Mouse (Mus musculus) kidney, embryonic 14.5 days (tissue): ENCODE data around the gene Tmem269. TPM values are rescaled to one million over a fixed set of nuclear protein-coding genes. Genes with fewer than 3 reads are reported as not detected.

Source experiments
- ATAC-seq: fragments of 200-750 bp; cut with Nextera tagmentation; 2 replicates; pipeline ENCODE4 v1.8.0; 2017; ENCODE audit warnings: moderate number of reproducible peaks, mild to moderate bottlenecking, moderate TSS enrichment, moderate library complexity; ENCODE audit not compliant: low FRiP score, low TSS enrichment
- H3K27ac ChIP-seq: fragments of 300-500 bp; sonication (generic); 2 replicates; pipeline ENCODE4 v1.5.1; 2014; ENCODE audit warnings: low read depth, mild to moderate bottlenecking, low read length, moderate library complexity, mixed read lengths
- H3K27me3 ChIP-seq: fragments of 300-500 bp; sonication (generic); 2 replicates; pipeline ENCODE4 v1.6.1; 2014; ENCODE audit warnings: mild to moderate bottlenecking, low read length; ENCODE audit not compliant: control insufficient read depth, insufficient read depth
- H3K36me3 ChIP-seq: fragments of 300-500 bp; sonication (generic); 2 replicates; pipeline ENCODE4 v1.6.1; 2014; ENCODE audit warnings: low read length, mixed read lengths; ENCODE audit not compliant: control insufficient read depth, insufficient read depth
- H3K4me1 ChIP-seq: fragments of 300-500 bp; sonication (generic); 2 replicates; pipeline ENCODE4 v1.6.1; 2014; ENCODE audit warnings: low read length, mixed read lengths; ENCODE audit not compliant: control insufficient read depth, insufficient read depth
- H3K4me2 ChIP-seq: fragments of 300-500 bp; sonication (generic); replicated peaks from 2 replicates; pipeline ENCODE4 v1.6.1; 2014; ENCODE audit warnings: low read depth, mild to moderate bottlenecking, low read length
- H3K4me3 ChIP-seq: fragments of 300-500 bp; sonication (generic); 2 replicates; pipeline ENCODE4 v1.5.1; 2014; ENCODE audit warnings: mild to moderate bottlenecking, low read length
- H3K9ac ChIP-seq: fragments of 300-500 bp; sonication (generic); 2 replicates; pipeline ENCODE4 v1.6.1; 2014; ENCODE audit warnings: low read depth, mild to moderate bottlenecking, low read length, moderate library complexity
- H3K9me3 ChIP-seq: fragments of 300-500 bp; sonication (generic); 2 replicates; pipeline ENCODE4 v1.6.1; 2016; ENCODE audit warnings: low read length; ENCODE audit not compliant: control insufficient read depth
- WGBS: fragments of 180-500 bp; shearing (Covaris S2); extraction: QIAGEN DNeasy Blood & Tissue Kit; methylation state at CpG from one replicate; pipeline ENCODE4 v1.1.7; 2014; 5-methylcytosine and 5-hydroxymethylcytosine counted together
- polyA plus RNA-seq: library from polyadenylated mRNA; unstranded; fragments of >200 nt; fragmentation: Nextera tagmentation; extraction: Ambion mirVana; gene quantifications from 2 replicates; pipeline ENCODE4 v1.2.1, GENCODE M21; 2014

The Tmem269 gene
- polyA plus RNA-seq, 1 experiment from 2014 or later = not detected

- no peaks in the 10 kb centered on the region for H3K36me3 ChIP-seq
- no peaks in the 10 kb centered on the region for H3K27me3 ChIP-seq
- no peak overlapping the region for H3K9ac ChIP-seq
- H3K4me1 ChIP-seq = no peaks in the 10 kb centered on the region
- no peak overlapping the region for H3K4me2 ChIP-seq
- no peak overlapping the region for H3K27ac ChIP-seq
- WGBS = 66% methylated on average over 3 of the region's 3 CpGs
- no peak overlapping the region for H3K4me3 ChIP-seq
- no peaks in the 10 kb centered on the region for H3K9me3 ChIP-seq
- no peak for ATAC-seq
Measured at GRCm38 (mm10) chr4:119191273-119191672, 26.7 kb downstream of the Tmem269 start.

GRCm38 (mm10) chr4:119190618-119191017 lies 27.4 kb downstream of the Tmem269 start:
- no peaks in the 10 kb centered on the region for H3K27me3 ChIP-seq
- no peak for ATAC-seq
- no peak overlapping the region for H3K27ac ChIP-seq
- no peak overlapping the region for H3K9ac ChIP-seq
- 85% methylated on average over 8 of the region's 8 CpGs for WGBS
- H3K4me1 ChIP-seq = no peaks in the 10 kb centered on the region
- H3K4me3 ChIP-seq = no peak overlapping the region
- H3K9me3 ChIP-seq = no peaks in the 10 kb centered on the region
- H3K4me2 ChIP-seq = no peak overlapping the region
- H3K36me3 ChIP-seq = no peaks in the 10 kb centered on the region

- no peaks in the 10 kb centered on the region for H3K36me3 ChIP-seq
- no peak within 1 kb of the TSS for H3K4me3 ChIP-seq
- 71% methylated on average over 6 of the region's 6 CpGs for WGBS
- no peaks in the 10 kb centered on the region for H3K4me1 ChIP-seq
- H3K9ac ChIP-seq = no peak within 1 kb of the TSS
- no peak for ATAC-seq
- H3K4me2 ChIP-seq = no peak within 1 kb of the TSS
- H3K9me3 ChIP-seq = no peaks in the 10 kb centered on the region
- H3K27me3 ChIP-seq = no peaks in the 10 kb centered on the region
- no peak within 1 kb of the TSS for H3K27ac ChIP-seq
Measured at GRCm38 (mm10) chr4:119189864-119190263, 28.2 kb downstream of the Tmem269 start, which contains the start of gene Ermap. Gene Ermap (minus strand): TSS chr4:119190011.

- H3K4me1 ChIP-seq = no peaks in the 10 kb centered on the region
- H3K4me3 ChIP-seq = no peak overlapping the region
- H3K27me3 ChIP-seq = no peaks in the 10 kb centered on the region
- no peaks in the 10 kb centered on the region for H3K36me3 ChIP-seq
- H3K9me3 ChIP-seq = no peaks in the 10 kb centered on the region
- no peak overlapping the region for H3K9ac ChIP-seq
- no peak overlapping the region for H3K4me2 ChIP-seq
- no peak overlapping the region for H3K27ac ChIP-seq
- no peak for ATAC-seq
- WGBS = 84% methylated on average over 6 of the region's 6 CpGs
Measured at GRCm38 (mm10) chr4:119189392-119189791, 28.6 kb downstream of the Tmem269 start.

GRCm38 (mm10) chr4:119188060-119188785 lies 29.8 kb downstream of the Tmem269 start:
- WGBS = 45% methylated on average over 11 of the region's 11 CpGs
- ATAC-seq = no peak
- H3K4me3 ChIP-seq = no peak overlapping the region

GRCm38 (mm10) chr4:119185771-119186170 lies 32.2 kb downstream of the Tmem269 start:
- no peak for ATAC-seq
- Histone ChIP-seq H3K27ac (no peak overlapping the region), H3K4me3 (no peak overlapping the region), H3K4me2 (no peak overlapping the region), H3K9me3 (no peaks in the 10 kb centered on the region), H3K4me1 (no peaks in the 10 kb centered on the region), H3K36me3 (no peaks in the 10 kb centered on the region), H3K9ac (no peak overlapping the region), H3K27me3 (no peaks in the 10 kb centered on the region)
- WGBS = 83% methylated on average over 4 of the region's 4 CpGs

More at GRCm38 (mm10) chr4:119188060-119188785, 29.8 kb downstream of the Tmem269 start:
- H3K36me3 ChIP-seq = no peaks in the 10 kb centered on the region
- H3K9me3 ChIP-seq = no peaks in the 10 kb centered on the region
- no peak overlapping the region for H3K9ac ChIP-seq
- H3K27me3 ChIP-seq = no peaks in the 10 kb centered on the region
- no peak overlapping the region for H3K4me2 ChIP-seq
- no peaks in the 10 kb centered on the region for H3K4me1 ChIP-seq
- H3K27ac ChIP-seq = no peak overlapping the region

GRCm38 (mm10) chr4:119183525-119183924 lies 34.5 kb downstream of the Tmem269 start:
- Histone ChIP-seq H3K9me3 (no peaks in the 10 kb centered on the region), H3K9ac (no peak overlapping the region), H3K27ac (no peak overlapping the region), H3K36me3 (no peaks in the 10 kb centered on the region), H3K4me2 (no peak overlapping the region), H3K4me1 (no peaks in the 10 kb centered on the region), H3K27me3 (no peaks in the 10 kb centered on the region), H3K4me3 (no peak overlapping the region)
- ATAC-seq = no peak
- 56% methylated on average over 1 of the region's 1 CpGs for WGBS

GRCm38 (mm10) chr4:119181456-119181855 lies 36.6 kb downstream of the Tmem269 start:
- Histone ChIP-seq H3K4me3 (no peak overlapping the region), H3K9me3 (no peaks in the 10 kb centered on the region), H3K27ac (no peak overlapping the region), H3K27me3 (no peaks in the 10 kb centered on the region), H3K36me3 (no peaks in the 10 kb centered on the region), H3K4me1 (no peaks in the 10 kb centered on the region), H3K9ac (no peak overlapping the region), H3K4me2 (no peak overlapping the region)
- no peak for ATAC-seq
- 89% methylated on average over 9 of the region's 9 CpGs for WGBS

- 44% methylated on average over 4 of the region's 4 CpGs for WGBS
- no peak for ATAC-seq
- Histone ChIP-seq H3K9me3 (no peaks in the 10 kb centered on the region), H3K4me1 (no peaks in the 10 kb centered on the region), H3K4me2 (no peak overlapping the region), H3K36me3 (no peaks in the 10 kb centered on the region), H3K9ac (no peak overlapping the region), H3K27ac (no peak overlapping the region), H3K27me3 (no peaks in the 10 kb centered on the region), H3K4me3 (no peak overlapping the region)
Measured at GRCm38 (mm10) chr4:119180133-119180707, 37.8 kb downstream of the Tmem269 start.
